Mouse (Mus musculus) heart, embryonic 11.5 days (tissue): ENCODE data around the gene Padi1. TPM values are rescaled to one million over a fixed set of nuclear protein-coding genes. Genes with fewer than 3 reads are reported as not detected.

Experiments used
- ATAC-seq: fragments of 200-750 bp; cut with Nextera tagmentation; replicated peaks from 2 replicates; pipeline ENCODE4 v1.8.0; 2017; ENCODE audit warnings: moderate library complexity; ENCODE audit not compliant: insufficient number of reproducible peaks, low FRiP score, low TSS enrichment
- H3K27ac ChIP-seq: fragments of 300-500 bp; sonication (generic); 2 replicates; pipeline ENCODE4 v1.5.1; 2014; ENCODE audit warnings: mild to moderate bottlenecking, low read depth, low read length
- H3K27me3 ChIP-seq: fragments of 300-500 bp; sonication (generic); 2 replicates; pipeline ENCODE4 v1.6.1; 2014; ENCODE audit warnings: mild to moderate bottlenecking, low read length, mixed read lengths; ENCODE audit not compliant: control insufficient read depth, insufficient read depth
- H3K36me3 ChIP-seq: fragments of 300-500 bp; sonication (generic); 2 replicates; pipeline ENCODE4 v1.6.1; 2014; ENCODE audit warnings: mild to moderate bottlenecking, low read length, moderate library complexity, mixed read lengths; ENCODE audit not compliant: control insufficient read depth, insufficient read depth
- H3K4me1 ChIP-seq: fragments of 300-500 bp; sonication (generic); 2 replicates; pipeline ENCODE4 v1.6.1; 2014; ENCODE audit warnings: low read length; ENCODE audit not compliant: control insufficient read depth, insufficient read depth
- H3K4me2 ChIP-seq: fragments of 300-500 bp; sonication (generic); 2 replicates; pipeline ENCODE4 v1.6.1; 2014; ENCODE audit warnings: mild to moderate bottlenecking, moderate library complexity
- H3K4me3 ChIP-seq: fragments of 300-500 bp; sonication (generic); 2 replicates; pipeline ENCODE4 v1.5.1; 2014; ENCODE audit warnings: low read depth, low read length
- H3K9ac ChIP-seq: fragments of 300-500 bp; sonication (generic); 2 replicates; pipeline ENCODE4 v1.6.1; 2014; ENCODE audit warnings: mild to moderate bottlenecking, low read depth, low read length, moderate library complexity
- H3K9me3 ChIP-seq: fragments of 300-500 bp; sonication (generic); replicated peaks from 2 replicates; pipeline ENCODE4 v1.6.1; 2016; ENCODE audit warnings: low read length; ENCODE audit not compliant: control insufficient read depth
- WGBS: fragments of 180-500 bp; shearing (Covaris S2); extraction: QIAGEN DNeasy Blood & Tissue Kit; methylation state at CpG from one replicate; pipeline ENCODE4 v1.1.7; 2014; ENCODE audit not compliant: insufficient replicate concordance; 5-methylcytosine and 5-hydroxymethylcytosine counted together
- polyA plus RNA-seq: library from polyadenylated mRNA; unstranded; fragments of >200 nt; fragmentation: Nextera tagmentation; extraction: Ambion mirVana; gene quantifications from 2 replicates; pipeline ENCODE4 v1.2.1, GENCODE M21; 2014

Padi1 gene
- polyA plus RNA-seq, 1 experiment from 2014 or later, result 0.19 TPM

GRCm38 (mm10) chr4:140780507-140780906, 65.1 kb downstream of the Padi1 start:
- no peak for ATAC-seq
- no peaks in the 10 kb centered on the region for H3K36me3 ChIP-seq
- H3K9me3 ChIP-seq, result no peaks in the 10 kb centered on the region
- no peaks in the 10 kb centered on the region; the same call in 1 of the 2 replicates for H3K4me1 ChIP-seq
- WGBS, result 68% methylated on average over 14 of the region's 14 CpGs
- H3K27ac ChIP-seq, result no peak overlapping the region
- H3K4me2 ChIP-seq, result no peak overlapping the region
- no peak overlapping the region for H3K4me3 ChIP-seq
- no peaks in the 10 kb centered on the region for H3K27me3 ChIP-seq
- no peak overlapping the region for H3K9ac ChIP-seq

DNA sequence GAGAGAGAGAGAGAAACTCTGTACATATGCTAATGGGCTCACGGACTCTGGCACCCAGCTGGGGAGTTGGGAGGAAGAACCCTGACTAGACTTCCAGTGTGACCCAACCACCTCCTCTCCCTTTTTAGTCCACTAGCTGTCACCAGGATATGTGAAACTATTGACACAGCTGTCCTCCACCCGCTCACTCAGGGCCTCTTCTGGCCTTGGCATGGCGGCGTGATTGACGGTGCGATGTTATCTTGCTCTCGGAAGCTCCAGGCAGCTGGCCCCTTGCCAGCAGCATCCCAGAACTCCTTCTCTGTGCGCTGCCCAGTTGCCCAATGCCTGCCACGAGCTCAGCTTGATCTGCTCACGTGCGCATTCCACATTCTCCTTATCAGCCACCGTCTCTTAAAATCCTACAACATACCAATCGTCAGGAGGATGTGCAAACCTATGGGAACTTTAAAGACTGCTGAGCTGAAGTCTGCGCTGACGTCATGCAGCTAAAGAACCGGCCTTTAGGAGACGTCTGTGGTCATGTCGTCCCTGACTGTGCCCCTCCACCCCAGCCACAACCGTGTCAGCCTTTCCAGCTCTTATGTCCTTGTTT, 65.7 kb downstream of the Padi1 start:
- H3K27ac ChIP-seq, result 0 out of 2 replicates have a peak overlapping the region, but pooled peaks have one; percentile 47
- ATAC-seq, result peak; percentile 50; the same call in 1 of the 2 replicates

GRCm38 (mm10) chr4:140776623-140777022, 69.0 kb downstream of the Padi1 start:
- 64% methylated on average over 13 of the region's 13 CpGs for WGBS
- no peak for ATAC-seq
- Histone ChIP-seq H3K27me3 (no peaks in the 10 kb centered on the region), H3K4me1 (no peaks in the 10 kb centered on the region; the same call in 1 of the 2 replicates), H3K36me3 (no peaks in the 10 kb centered on the region), H3K9me3 (no peaks in the 10 kb centered on the region), H3K4me3 (no peak overlapping the region), H3K27ac (no peak overlapping the region), H3K4me2 (no peak overlapping the region), H3K9ac (no peak overlapping the region)

More for the DNA sequence above, 65.7 kb downstream of the Padi1 start:
- H3K27me3 ChIP-seq, result no peaks in the 10 kb centered on the region
- no peak overlapping the region for H3K9ac ChIP-seq
- no peaks in the 10 kb centered on the region; the same call in 1 of the 2 replicates for H3K4me1 ChIP-seq
- H3K36me3 ChIP-seq, result no peaks in the 10 kb centered on the region
- H3K9me3 ChIP-seq, result no peaks in the 10 kb centered on the region
- H3K4me3 ChIP-seq, result no peak overlapping the region
- H3K4me2 ChIP-seq, result peak overlapping the region; percentile 5
- 18% methylated on average over 19 of the region's 19 CpGs for WGBS

DNA sequence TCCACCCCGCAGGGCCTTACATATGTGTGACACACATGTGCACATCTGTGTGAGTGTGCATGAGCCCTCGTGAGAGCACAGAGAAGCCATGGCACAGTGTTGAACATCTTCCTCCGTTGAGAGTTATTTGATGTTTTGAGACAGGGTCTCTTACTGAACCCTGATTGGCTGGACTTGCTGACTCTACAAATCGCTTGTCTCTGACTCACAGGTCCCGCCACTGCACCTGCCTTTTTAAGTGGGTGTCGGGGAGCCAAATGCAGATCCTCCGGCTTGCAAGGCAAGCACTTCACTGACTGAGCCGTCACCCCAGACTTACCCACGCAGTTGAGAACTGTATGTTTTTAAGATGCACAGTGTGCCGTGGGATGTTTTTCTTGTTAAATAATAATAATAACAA, 69.7 kb downstream of the Padi1 start:
- Histone ChIP-seq H3K4me1 (peaks cover 3% of the 10 kb centered on the region), H3K4me3 (no peak overlapping the region), H3K4me2 (no peak overlapping the region), H3K27ac (no peak overlapping the region), H3K9ac (no peak overlapping the region), H3K36me3 (no peaks in the 10 kb centered on the region), H3K9me3 (no peaks in the 10 kb centered on the region), H3K27me3 (no peaks in the 10 kb centered on the region)
- 67% methylated on average over 10 of the region's 10 CpGs for WGBS
- no peak for ATAC-seq

- no peaks in the 10 kb centered on the region for H3K9me3 ChIP-seq
- peaks cover 3% of the 10 kb centered on the region for H3K4me1 ChIP-seq
- H3K27ac ChIP-seq, result no peak overlapping the region
- no peaks in the 10 kb centered on the region for H3K27me3 ChIP-seq
- no peaks in the 10 kb centered on the region for H3K36me3 ChIP-seq
- no peak overlapping the region for H3K9ac ChIP-seq
- H3K4me3 ChIP-seq, result no peak overlapping the region
- ATAC-seq, result no peak
- 87% methylated on average over 9 of the region's 9 CpGs for WGBS
- H3K4me2 ChIP-seq, result no peak overlapping the region
Observed at GRCm38 (mm10) chr4:140774893-140775292, 70.7 kb downstream of the Padi1 start.

DNA sequence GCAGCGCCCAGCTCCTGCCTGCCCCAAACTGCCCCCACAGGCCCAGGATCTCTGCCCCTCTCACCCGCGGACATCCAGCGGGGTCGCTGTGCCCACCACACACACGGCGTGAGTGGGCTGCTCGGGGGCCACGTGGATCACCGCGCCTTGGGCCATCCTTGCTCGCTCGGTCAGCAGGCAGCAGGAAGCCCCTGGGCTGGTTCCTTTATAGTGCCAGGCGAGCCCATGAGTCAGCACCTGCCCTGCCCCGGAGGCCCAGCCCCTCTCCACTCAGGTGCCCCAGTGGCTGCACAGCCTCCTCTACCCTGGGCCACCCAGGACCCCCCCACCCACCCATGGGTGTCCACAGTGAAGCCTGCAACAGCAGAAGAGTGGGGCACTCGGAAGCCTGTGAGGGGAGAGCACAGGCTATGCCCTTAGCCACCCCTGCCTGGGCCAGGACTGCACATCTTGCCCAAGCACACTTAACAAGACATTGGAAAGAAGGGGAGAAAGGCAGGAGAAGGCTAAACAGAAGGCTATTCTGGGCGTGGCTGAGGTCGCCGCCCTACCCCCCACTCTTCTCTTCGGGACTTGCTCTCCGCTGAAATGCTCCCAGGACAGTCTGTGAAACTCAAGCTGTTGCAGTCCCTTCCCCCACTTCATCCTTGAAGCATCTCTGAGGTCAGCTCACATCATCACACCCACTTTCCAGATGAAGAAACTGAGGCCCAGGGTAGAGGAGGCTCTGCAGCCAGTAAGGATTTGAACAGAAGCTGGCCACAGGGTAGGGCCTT, 71.4 kb downstream of the Padi1 start, which contains the start of gene Padi4:
Padi4 (minus strand) TSS at position 212 of the 776 bp plus-strand sequence.
- Histone ChIP-seq H3K9me3 (no peaks in the 10 kb centered on the region), H3K27ac (no peak within 1 kb of the TSS), H3K36me3 (no peaks in the 10 kb centered on the region), H3K9ac (no peak within 1 kb of the TSS), H3K4me2 (no peak within 1 kb of the TSS), H3K27me3 (no peaks in the 10 kb centered on the region), H3K4me3 (no peak within 1 kb of the TSS), H3K4me1 (peaks cover 3% of the 10 kb centered on the region)
- 82% methylated on average over 21 of the region's 21 CpGs for WGBS
- ATAC-seq, result 0 out of 2 replicates have a peak, but pooled peaks have one; percentile 9

GRCm38 (mm10) chr4:140771091-140771490, 74.5 kb downstream of the Padi1 start:
- H3K9ac ChIP-seq, result no peak overlapping the region
- H3K9me3 ChIP-seq, result no peaks in the 10 kb centered on the region
- H3K4me3 ChIP-seq, result no peak overlapping the region
- H3K4me1 ChIP-seq, result peaks cover 3% of the 10 kb centered on the region
- H3K27ac ChIP-seq, result no peak overlapping the region
- no peaks in the 10 kb centered on the region for H3K36me3 ChIP-seq
- no peak overlapping the region for H3K4me2 ChIP-seq
- ATAC-seq, result no peak
- WGBS, result 33% methylated on average over 4 of the region's 4 CpGs
- peaks cover 4% of the 10 kb centered on the region; the same call in 1 of the 2 replicates for H3K27me3 ChIP-seq

GRCm38 (mm10) chr4:140770433-140770832, 75.1 kb downstream of the Padi1 start:
- Histone ChIP-seq H3K9me3 (no peaks in the 10 kb centered on the region), H3K36me3 (no peaks in the 10 kb centered on the region), H3K4me1 (peaks cover 3% of the 10 kb centered on the region), H3K4me3 (peak overlapping the region; percentile 38), H3K9ac (peak overlapping the region; percentile 54; the same call in 1 of the 2 replicates), H3K27ac (peak overlapping the region; percentile 50), H3K27me3 (peaks cover 4% of the 10 kb centered on the region; the same call in 1 of the 2 replicates), H3K4me2 (peak overlapping the region; percentile 63)
- no peak for ATAC-seq
- WGBS, result 11% methylated on average over 13 of the region's 13 CpGs
